Mouse (Mus musculus): ENCODE results near the gene BC048671. TPM values are rescaled to one million over a fixed set of nuclear protein-coding genes. Genes with fewer than 3 reads are reported as not detected.

The BC048671 gene
- not detected for total RNA-seq (2023)

GRCm38 (mm10) chr6:90300919-90301318 lies at the start of gene BC048671:
Gene BC048671, plus strand, starts transcription at chr6:90301219.

GRCm38 (mm10) chr6:90324991-90325390 lies 24.0 kb downstream of the BC048671 start, which contains the start of gene Chst13:
Gene Chst13, minus strand, starts transcription at chr6:90325185.

GRCm38 (mm10) chr6:90332561-90333425 lies 31.8 kb downstream of the BC048671 start, which contains the start of gene Uroc1:
Gene Uroc1, plus strand, starts transcription at chr6:90333284.

Other genes starting within 250 kb of the BC048671 start
- gene Vmn1r49, start 222.7 kb upstream of the BC048671 start, total RNA-seq (2023) = not detected
- not detected for gene Vmn1r50, start 199.8 kb upstream of the BC048671 start, total RNA-seq (2023)
- not detected for gene Vmn1r51, start 178.6 kb upstream of the BC048671 start, total RNA-seq (2023)
- not detected for gene Vmn1r52, start 126.4 kb upstream of the BC048671 start, total RNA-seq (2023)
- not detected for gene V1ra8, start 98.4 kb upstream of the BC048671 start, total RNA-seq (2023)
- not detected for gene Vmn1r53, start 76.8 kb upstream of the BC048671 start, total RNA-seq (2023)
- not detected for gene Vmn1r54, start 54.9 kb upstream of the BC048671 start, total RNA-seq (2023)
- gene Chst13, start 24.0 kb downstream of the BC048671 start, total RNA-seq (2023) = not detected
- not detected for gene Uroc1, start 32.1 kb downstream of the BC048671 start, total RNA-seq (2023)
- gene Zxdc, start 68.3 kb downstream of the BC048671 start, total RNA-seq (2023) = 10 to 100 TPM; 37.9 to 40.0 TPM
- gene Cfap100, start 127.6 kb downstream of the BC048671 start, total RNA-seq (2023) = not detected
- not detected for gene Klf15, start 161.4 kb downstream of the BC048671 start, total RNA-seq (2023)
- gene Aldh1l1, start 185.2 kb downstream of the BC048671 start, total RNA-seq (2023) = 1 to 10 TPM in 1 of 2 experiments, under 1 TPM in 1; 0.71 to 1.2 TPM